Mouse (Mus musculus): Measurements from ENCODE around the gene Kcnt1. TPM values are rescaled to one million over a fixed set of nuclear protein-coding genes. Genes with fewer than 3 reads are reported as not detected.

Kcnt1 gene
- polyA plus RNA-seq, 1 experiment from 2014 or later = 0.47 TPM

DNA sequence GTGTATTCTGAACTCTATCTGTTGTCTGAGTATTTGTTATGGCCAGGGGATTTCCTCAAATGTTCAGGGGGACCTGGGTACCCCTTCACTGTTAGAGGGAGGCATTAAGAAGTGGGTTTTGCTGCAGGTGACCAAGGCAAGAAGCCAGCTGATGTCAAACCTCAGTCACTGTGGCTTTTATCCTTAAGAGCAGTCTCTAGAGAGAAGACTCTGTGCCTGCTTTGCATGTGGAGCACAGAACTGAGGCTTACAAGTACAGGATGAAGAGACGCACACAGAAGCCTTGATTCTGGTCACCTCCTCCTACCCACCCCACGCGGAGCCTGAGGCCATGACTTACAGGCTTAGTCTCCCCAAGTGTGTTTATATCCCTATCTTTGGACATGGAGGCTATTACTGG is 85.8 kb downstream of the Kcnt1 start:
- peaks cover 76% of the 10 kb centered on the region for H3K36me3 ChIP-seq (ENCODE audit: control insufficient read depth, insufficient read depth, low read length)
- 96% methylated on average over 3 of the region's 3 CpGs for WGBS
- no peak overlapping the region for H3K9ac ChIP-seq (ENCODE audit: low read depth, low read length)
- H3K4me1 ChIP-seq (ENCODE audit: control insufficient read depth, insufficient read depth, low read length) = no peaks in the 10 kb centered on the region
- no peak for DNase-seq (ENCODE audit: low spot score)
- no peak for ATAC-seq (ENCODE audit: low read depth)
- no peak overlapping the region for H3K4me2 ChIP-seq (ENCODE audit: low read depth, low read length)
- H3K9me3 ChIP-seq (ENCODE audit: control insufficient read depth, low read length) = no peaks in the 10 kb centered on the region
- H3K27me3 ChIP-seq (replicated peaks; ENCODE audit: control insufficient read depth, insufficient read depth, low read length) = no peaks in the 10 kb centered on the region
- H3K4me3 ChIP-seq (ENCODE audit: low read depth, low read length) = no peak overlapping the region
- no peak overlapping the region for H3K27ac ChIP-seq (replicated peaks; ENCODE audit: low read depth, low read length)

Other genes starting within 250 kb of the Kcnt1 start
- gene Ccdc183, start 246.1 kb upstream of the Kcnt1 start, polyA plus RNA-seq (2014; fragmentation: Nextera tagmentation; extraction: Ambion mirVana) = 0.33 and 0.41 TPM in 2 replicates
- gene Tmem141, start 241.7 kb upstream of the Kcnt1 start, polyA plus RNA-seq (2014; fragmentation: Nextera tagmentation; extraction: Ambion mirVana) = 22.9 and 33.0 TPM in 2 replicates
- 2.8 and 4.9 TPM in 2 replicates for gene Fcna, start 235.7 kb upstream of the Kcnt1 start, polyA plus RNA-seq (2014; fragmentation: Nextera tagmentation; extraction: Ambion mirVana)
- gene Lcn8, start 210.6 kb upstream of the Kcnt1 start, polyA plus RNA-seq (2014; fragmentation: Nextera tagmentation; extraction: Ambion mirVana) = not detected in 2 replicates
- not detected in 2 replicates for gene Lcn5, start 205.8 kb upstream of the Kcnt1 start, polyA plus RNA-seq (2014; fragmentation: Nextera tagmentation; extraction: Ambion mirVana)
- not detected in 2 replicates for gene Lcn6, start 186.9 kb upstream of the Kcnt1 start, polyA plus RNA-seq (2014; fragmentation: Nextera tagmentation; extraction: Ambion mirVana)
- not detected in 2 replicates for gene Lcn10, start 181.0 kb upstream of the Kcnt1 start, polyA plus RNA-seq (2014; fragmentation: Nextera tagmentation; extraction: Ambion mirVana)
- gene Obp2a, start 163.7 kb upstream of the Kcnt1 start, polyA plus RNA-seq (2014; fragmentation: Nextera tagmentation; extraction: Ambion mirVana) = not detected in 2 replicates
- 82.5 and 82.9 TPM in 2 replicates for gene Bmyc, start 157.0 kb upstream of the Kcnt1 start, polyA plus RNA-seq (2014; fragmentation: Nextera tagmentation; extraction: Ambion mirVana)
- not detected in 2 replicates for gene Obp2b, start 126.7 kb upstream of the Kcnt1 start, polyA plus RNA-seq (2014; fragmentation: Nextera tagmentation; extraction: Ambion mirVana)
- gene Lcn3, start 98.2 kb upstream of the Kcnt1 start, polyA plus RNA-seq (2014; fragmentation: Nextera tagmentation; extraction: Ambion mirVana) = not detected in 2 replicates
- gene Lcn11, start 86.7 kb upstream of the Kcnt1 start, polyA plus RNA-seq (2014; fragmentation: Nextera tagmentation; extraction: Ambion mirVana) = not detected in 2 replicates
- gene Gm13539, start 81.5 kb upstream of the Kcnt1 start, polyA plus RNA-seq (2014; fragmentation: Nextera tagmentation; extraction: Ambion mirVana) = not detected in 2 replicates
- gene Glt6d1, start 47.9 kb upstream of the Kcnt1 start, polyA plus RNA-seq (2014; fragmentation: Nextera tagmentation; extraction: Ambion mirVana) = not detected in 2 replicates
- gene Lcn9, start 40.6 kb upstream of the Kcnt1 start, polyA plus RNA-seq (2014; fragmentation: Nextera tagmentation; extraction: Ambion mirVana) = not detected in 2 replicates
- gene Sohlh1, start 16.5 kb upstream of the Kcnt1 start, polyA plus RNA-seq (2014; fragmentation: Nextera tagmentation; extraction: Ambion mirVana) = not detected in 2 replicates
- gene Camsap1, start 119.5 kb downstream of the Kcnt1 start, polyA plus RNA-seq (2014; fragmentation: Nextera tagmentation; extraction: Ambion mirVana) = 17.6 and 30.6 TPM in 2 replicates
- gene Ubac1, start 158.0 kb downstream of the Kcnt1 start, polyA plus RNA-seq (2014; fragmentation: Nextera tagmentation; extraction: Ambion mirVana) = 104 and 110 TPM in 2 replicates

Data from embryonic facial prominence, embryonic 14.5 days (tissue).